In the genomic region with DNA sequence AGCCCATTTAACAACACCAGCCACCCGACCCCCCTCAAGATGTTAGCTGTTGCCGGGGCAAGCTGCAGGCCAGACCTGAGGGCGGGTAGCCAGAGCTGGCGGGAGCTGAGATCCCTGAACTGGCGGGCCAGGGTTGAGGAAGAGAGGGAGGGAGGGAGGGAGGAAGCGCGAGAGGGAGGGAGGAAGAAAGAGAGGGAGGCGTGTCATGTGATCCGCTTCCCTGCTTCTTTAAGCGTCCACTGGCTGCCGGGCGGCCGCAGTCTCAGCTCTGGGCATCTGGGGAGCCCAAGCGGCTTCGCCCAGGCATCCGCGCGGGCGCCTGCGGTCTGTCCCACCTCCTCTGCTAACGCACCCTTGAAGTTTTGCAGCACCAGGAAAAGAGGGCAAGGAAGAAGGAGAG, we compare ENCODE assay signal across 8 mouse cellular contexts. TPM values are rescaled to one million over a fixed set of nuclear protein-coding genes. Genes with fewer than 3 reads are reported as not detected.
A peak's percentile ranks its signal among the peaks of the same experiment; 100 is the strongest.
DNase-seq lines count a peak whose midpoint lies in the region; ATAC-seq and TF ChIP-seq lines count a peak whose summit lies in the region.

A gene (plus strand): TSS at position 192 of the 400 bp plus-strand sequence.

- no peaks in the 10 kb centered on the region for H3K9me3 ChIP-seq in forebrain, embryonic 16.5 days (ENCODE audit: control insufficient read depth, low read length)
- H3K9me3 ChIP-seq in neural tube, embryonic 14.5 days (ENCODE audit: control insufficient read depth, low read length): no peaks in the 10 kb centered on the region

- 0% methylated on average over 16 of the region's 21 CpGs for WGBS in forebrain, embryonic 16.5 days
- 1% methylated on average over 19 of the region's 21 CpGs for WGBS in large intestine, adult 2 months
- under 1% methylated on average over 21 of the region's 21 CpGs for WGBS in neural tube, embryonic 14.5 days
- under 1% methylated on average over 21 of the region's 21 CpGs for WGBS in thymus, adult 2 months

- H3K4me2 ChIP-seq in forebrain, embryonic 16.5 days (ENCODE audit: low read length): peak within 1 kb of the TSS; percentile 90
- peak within 1 kb of the TSS; percentile 86 for H3K4me2 ChIP-seq in neural tube, embryonic 14.5 days (ENCODE audit: low read depth, low read length)

- peaks cover 9% of the 10 kb centered on the region for H3K27me3 ChIP-seq in forebrain, embryonic 16.5 days (replicated peaks; ENCODE audit: control insufficient read depth, insufficient read depth, low read length)
- no peaks in the 10 kb centered on the region for H3K27me3 ChIP-seq in neural tube, embryonic 14.5 days (ENCODE audit: control insufficient read depth, insufficient read depth, low read length)
- no peaks in the 10 kb centered on the region for H3K27me3 ChIP-seq in thymus, adult 2 months (ENCODE audit: control insufficient read depth, insufficient read depth, low read length)

- H3K36me3 ChIP-seq in forebrain, embryonic 16.5 days (ENCODE audit: control insufficient read depth, insufficient read depth): no peaks in the 10 kb centered on the region
- H3K36me3 ChIP-seq in neural tube, embryonic 14.5 days (ENCODE audit: control insufficient read depth, insufficient read depth, low read length): no peaks in the 10 kb centered on the region
- no peaks in the 10 kb centered on the region for H3K36me3 ChIP-seq in thymus, adult 2 months (ENCODE audit: control insufficient read depth, insufficient read depth, low read length)

- intact Hi-C loops in heart, postnatal 25 days (cut with DNase I): no loop called here

- TF ChIP-seq POLR2A in thymus, adult 2 months (IDR thresholded peaks at IDR 0.05; ENCODE audit: control insufficient read depth, extremely low read depth, insufficient read depth, low read length, poor library complexity): no peak

- no peak within 1 kb of the TSS for H3K27ac ChIP-seq in forebrain, embryonic 16.5 days (ENCODE audit: low read length)
- H3K27ac ChIP-seq in neural tube, embryonic 14.5 days (ENCODE audit: low read depth, low read length): peak within 1 kb of the TSS; percentile 48
- peak within 1 kb of the TSS; percentile 9; the same call in 1 of the 2 replicates for H3K27ac ChIP-seq in thymus, adult 2 months (ENCODE audit: control insufficient read depth, insufficient read depth, low read length)

- peak within 1 kb of the TSS; percentile 49 for H3K4me3 ChIP-seq in forebrain, embryonic 16.5 days (replicated peaks; ENCODE audit: low read length)
- peak within 1 kb of the TSS; percentile 50 for H3K4me3 ChIP-seq in neural tube, embryonic 14.5 days (ENCODE audit: low read depth, low read length)
- peak within 1 kb of the TSS; percentile 98 for H3K4me3 ChIP-seq in thymus, adult 2 months (ENCODE audit: control insufficient read depth, insufficient read depth, low read length)

- H3K4me1 ChIP-seq in forebrain, embryonic 16.5 days (replicated peaks; ENCODE audit: control insufficient read depth, insufficient read depth, low read length): peaks cover 10% of the 10 kb centered on the region
- 0 out of 2 replicates have a peak, but pooled peaks cover 6% of the 10 kb centered on the region for H3K4me1 ChIP-seq in neural tube, embryonic 14.5 days (ENCODE audit: control insufficient read depth, insufficient read depth, low read length)
- peaks cover 5% of the 10 kb centered on the region for H3K4me1 ChIP-seq in thymus, adult 2 months (replicated peaks; ENCODE audit: control insufficient read depth, insufficient read depth, low read length)

- DNase-seq in ES-CJ7 (ENCODE audit: low read depth, low spot score): peak; percentile 64
- DNase-seq in cerebellum, adult 18-20 months: peak; percentile 20 to 26
- DNase-seq in heart, postnatal 25 days (ENCODE audit: low spot score): peak; percentile 55
- no peak for DNase-seq in large intestine, adult 2 months (ENCODE audit: low read depth, low spot score)
- peak; percentile 80 to 81 for DNase-seq in lung, adult 18-20 months
- peak; percentile 51 for DNase-seq in thymus, adult 2 months

- TF ChIP-seq CTCF in thymus, adult 2 months (IDR thresholded peaks at IDR 0.05; ENCODE audit: borderline replicate concordance, control insufficient read depth, extremely low read depth, insufficient read depth, low read length, poor library complexity): no peak

- H3K9ac ChIP-seq in forebrain, embryonic 16.5 days (replicated peaks; ENCODE audit: low read depth, low read length): peak within 1 kb of the TSS; percentile 56
- peak within 1 kb of the TSS; percentile 47 for H3K9ac ChIP-seq in neural tube, embryonic 14.5 days (replicated peaks; ENCODE audit: low read depth, low read length)

- ATAC-seq in forebrain, embryonic 16.5 days: peak; percentile 87
- peak; percentile 93 for ATAC-seq in neural tube, embryonic 14.5 days (ENCODE audit: low read depth)

RNA-seq across cellular contexts. Expression of the gene that starts here (rescaled TPM):
- polyA plus RNA-seq in forebrain, embryonic 16.5 days (2015; fragmentation: Nextera tagmentation; extraction: Ambion mirVana): 34.6 and 42.8 TPM in 2 replicates
- total RNA-seq in heart, postnatal 25 days (2021): 10 to 100 TPM; 49.4 to 50.4 TPM
- 14.5 and 20.6 TPM in 2 replicates for polyA plus RNA-seq in large intestine, adult 2 months (2012; rRNA removed)
- polyA plus RNA-seq in neural tube, embryonic 14.5 days (2014; fragmentation: Nextera tagmentation; extraction: Ambion mirVana): 57.5 and 93.5 TPM in 2 replicates
- 20.9 and 26.1 TPM in 2 replicates for polyA plus RNA-seq in thymus, adult 2 months (2012; rRNA removed)
